Mouse (Mus musculus): ENCODE results near the gene Paf1. TPM values are rescaled to one million over a fixed set of nuclear protein-coding genes. Genes with fewer than 3 reads are reported as not detected.
A peak's percentile ranks its signal among the peaks of the same experiment; 100 is the strongest.

Paf1 gene
- polyA plus RNA-seq, 1 experiment, result 97.0 TPM

DNA sequence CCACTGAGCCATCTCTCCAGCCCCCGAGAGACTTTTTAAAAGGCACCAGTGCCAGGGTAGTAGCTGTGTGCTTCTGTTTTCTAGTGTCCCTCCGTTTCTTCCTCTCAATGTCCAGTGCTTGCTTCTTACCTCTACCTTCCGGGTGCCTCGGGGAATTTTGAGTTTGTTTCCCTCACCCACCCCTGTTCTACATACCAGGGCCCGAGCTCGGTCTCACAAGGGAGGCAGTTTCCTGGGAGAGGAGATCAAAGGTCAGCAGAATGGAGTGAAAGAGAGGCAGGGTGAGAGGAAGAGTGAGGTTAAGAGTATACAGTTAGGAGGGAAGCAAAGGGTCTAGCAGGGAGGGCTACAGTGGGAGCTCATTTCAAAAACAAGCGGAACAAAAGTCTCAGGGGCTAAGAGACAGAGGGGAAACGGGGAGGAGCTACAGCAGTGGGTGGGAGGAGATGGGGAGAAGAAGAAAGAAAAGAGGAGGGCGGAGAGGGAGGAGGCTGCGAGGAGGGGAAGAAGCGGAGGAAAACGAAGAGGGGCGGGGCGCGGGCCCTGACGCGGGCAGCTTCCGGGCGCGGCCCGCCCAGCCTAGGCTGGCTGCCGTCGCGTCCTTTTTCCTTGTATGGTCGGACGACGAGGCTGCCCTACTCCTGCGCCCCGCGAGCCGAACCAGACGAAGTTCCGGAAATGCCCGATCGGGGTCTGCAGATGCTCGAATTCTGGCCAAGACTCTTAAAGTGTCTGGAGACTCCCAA lies 17.4 kb upstream of the Paf1 start:
- H3K27ac ChIP-seq (ENCODE audit: control insufficient read depth, insufficient read depth, low read depth, low read length), result peak overlapping the region; percentile 93
- H3K4me1 ChIP-seq (ENCODE audit: control insufficient read depth, insufficient read depth, low read length), result peaks cover 38% of the 10 kb centered on the region
- H3K27me3 ChIP-seq (ENCODE audit: control insufficient read depth, insufficient read depth, low read length), result no peaks in the 10 kb centered on the region
- peak overlapping the region; percentile 86 for H3K4me3 ChIP-seq (ENCODE audit: control insufficient read depth, low read depth, low read length)
- TF ChIP-seq POLR2A (IDR thresholded peaks at IDR 0.05; ENCODE audit: control insufficient read depth, low read depth, low read length), result peak; percentile 65
- TF ChIP-seq CTCF (IDR thresholded peaks at IDR 0.05; ENCODE audit: control insufficient read depth, insufficient read depth, insufficient replicate concordance, low read depth, low read length), result no peak
- H3K36me3 ChIP-seq (ENCODE audit: control insufficient read depth, insufficient read depth, low read length), result no peaks in the 10 kb centered on the region

DNA sequence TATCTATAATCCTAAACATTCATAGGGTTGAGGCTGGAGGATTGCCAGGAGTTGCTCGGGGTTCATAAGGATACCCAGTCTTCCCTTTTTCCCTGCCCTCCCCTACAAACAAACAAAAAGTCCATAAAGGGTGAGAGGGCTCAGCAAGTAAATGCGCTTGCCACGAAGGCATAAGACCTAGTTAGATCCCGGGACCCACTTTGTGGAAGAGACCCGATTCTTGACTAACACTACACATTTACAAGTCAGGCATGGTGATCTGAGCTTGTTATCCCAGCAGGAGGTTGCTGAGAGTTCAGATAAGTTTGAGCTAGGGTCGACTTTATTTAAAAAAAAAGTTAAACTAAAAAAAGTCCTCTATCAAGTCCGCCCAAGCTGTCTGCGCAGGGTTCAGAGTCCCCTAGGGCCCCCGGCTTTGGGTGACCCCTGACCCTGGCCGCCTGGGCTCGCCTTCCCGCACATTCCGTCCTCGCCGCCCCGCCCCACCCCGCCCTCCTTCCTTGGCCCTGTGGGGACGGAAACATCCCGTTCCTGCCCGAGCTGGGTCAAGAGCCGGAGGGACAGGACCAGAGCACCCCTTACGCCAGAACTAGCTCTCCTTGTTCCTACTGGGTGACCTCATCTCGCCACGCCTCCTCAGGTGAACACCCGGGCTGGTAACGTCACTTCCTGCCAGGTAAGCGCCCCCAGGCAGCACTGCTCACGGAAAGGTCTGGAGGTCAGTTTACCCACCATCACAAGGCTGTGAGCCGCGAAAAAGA lies 16.6 kb upstream of the Paf1 start:
- Histone ChIP-seq H3K4me1 (ENCODE audit: control insufficient read depth, insufficient read depth, low read length) (peaks cover 40% of the 10 kb centered on the region), H3K36me3 (ENCODE audit: control insufficient read depth, insufficient read depth, low read length) (no peaks in the 10 kb centered on the region), H3K27me3 (ENCODE audit: control insufficient read depth, insufficient read depth, low read length) (no peaks in the 10 kb centered on the region), H3K4me3 (ENCODE audit: control insufficient read depth, low read depth, low read length) (peak overlapping the region; percentile 86), H3K27ac (ENCODE audit: control insufficient read depth, insufficient read depth, low read depth, low read length) (peak overlapping the region; percentile 91)
- TF ChIP-seq POLR2A (IDR thresholded peaks at IDR 0.05; ENCODE audit: control insufficient read depth, low read depth, low read length) (peak; percentile 62; the same call in 1 of the 2 replicates), CTCF (IDR thresholded peaks at IDR 0.05; ENCODE audit: control insufficient read depth, insufficient read depth, insufficient replicate concordance, low read depth, low read length) (no peak)

DNA sequence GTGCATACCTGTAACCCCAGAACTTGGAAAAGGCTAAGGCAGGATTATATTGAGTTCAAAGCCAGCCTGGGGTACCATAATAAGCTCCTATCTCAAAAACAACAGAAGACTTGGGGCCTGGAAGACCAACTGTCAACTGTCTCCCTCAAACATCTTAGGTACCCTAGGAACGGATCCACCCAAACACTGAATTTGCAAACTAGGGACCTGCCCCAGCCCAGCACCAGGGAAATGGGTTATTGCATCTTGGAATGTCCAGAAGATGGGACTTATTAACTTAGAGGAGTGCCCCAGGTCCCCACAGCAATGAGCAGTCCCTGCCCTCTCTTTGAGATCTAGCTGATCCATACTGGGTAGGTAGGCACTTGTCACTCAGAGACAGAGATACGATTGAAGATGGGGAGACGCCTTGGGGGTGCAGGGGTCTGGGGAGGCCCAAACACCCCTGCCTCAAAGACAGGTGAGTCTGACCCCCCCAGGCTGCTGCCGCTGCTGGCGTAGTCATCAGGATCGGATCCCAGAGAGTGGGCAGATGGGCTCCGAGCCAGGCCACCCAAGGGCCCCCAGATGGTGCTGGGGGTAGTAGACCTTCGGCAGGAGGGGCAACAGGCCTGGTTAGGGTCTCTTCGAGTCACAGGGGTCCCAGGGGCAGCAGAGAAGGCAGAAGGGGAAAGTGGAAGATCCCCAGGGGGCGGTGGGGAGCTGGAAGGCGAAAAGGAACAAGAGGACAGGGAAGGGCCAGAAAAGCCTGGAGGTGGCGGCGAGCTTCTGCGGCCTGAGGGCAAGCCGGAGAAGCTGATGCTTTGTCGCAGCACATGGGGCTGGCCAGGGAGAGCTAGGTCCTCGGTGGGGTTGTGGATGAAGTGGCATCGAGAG lies 15.3 kb upstream of the Paf1 start:
- peaks cover 42% of the 10 kb centered on the region for H3K4me1 ChIP-seq (ENCODE audit: control insufficient read depth, insufficient read depth, low read length)
- TF ChIP-seq POLR2A (IDR thresholded peaks at IDR 0.05; ENCODE audit: control insufficient read depth, low read depth, low read length) (no peak), CTCF (IDR thresholded peaks at IDR 0.05; ENCODE audit: control insufficient read depth, insufficient read depth, insufficient replicate concordance, low read depth, low read length) (no peak)

DNA sequence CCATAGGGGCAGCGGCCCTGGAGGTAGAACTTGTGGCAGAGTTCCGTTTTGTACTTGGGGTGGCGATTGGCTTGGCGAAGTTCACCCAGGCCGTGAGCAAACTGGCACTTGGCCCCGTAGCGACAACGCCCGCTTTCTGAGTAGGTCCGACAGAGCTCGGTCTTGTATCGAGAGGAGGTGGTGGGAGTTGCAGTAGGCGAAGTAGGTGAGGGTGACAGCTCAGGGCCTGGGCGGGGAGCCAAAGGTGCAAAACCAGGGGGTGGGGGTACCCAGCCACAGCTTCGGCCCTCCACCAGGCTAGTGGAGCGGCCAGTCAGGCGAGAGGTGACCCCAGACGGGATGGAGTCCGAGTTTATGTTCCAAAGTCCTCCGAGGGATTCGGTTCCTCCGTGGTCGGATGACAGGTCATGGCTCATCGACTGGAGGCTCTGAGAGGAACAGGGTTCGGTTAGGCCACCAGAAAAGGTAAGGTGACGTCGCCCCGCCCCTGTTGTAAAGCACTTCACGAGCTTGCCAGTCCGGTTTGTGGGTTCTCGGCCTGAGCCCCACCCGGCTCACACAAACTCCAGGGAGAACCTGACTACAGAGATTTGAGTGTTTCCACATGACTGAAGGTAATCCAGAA lies 14.6 kb upstream of the Paf1 start:
- Histone ChIP-seq H3K27me3 (ENCODE audit: control insufficient read depth, insufficient read depth, low read length) (no peaks in the 10 kb centered on the region), H3K36me3 (ENCODE audit: control insufficient read depth, insufficient read depth, low read length) (no peaks in the 10 kb centered on the region), H3K4me3 (ENCODE audit: control insufficient read depth, low read depth, low read length) (peak overlapping the region; percentile 86), H3K27ac (ENCODE audit: control insufficient read depth, insufficient read depth, low read depth, low read length) (peak overlapping the region; percentile 91), H3K4me1 (ENCODE audit: control insufficient read depth, insufficient read depth, low read length) (peaks cover 49% of the 10 kb centered on the region)
- TF ChIP-seq POLR2A (IDR thresholded peaks at IDR 0.05; ENCODE audit: control insufficient read depth, low read depth, low read length), result peak; percentile 7; the same call in 1 of the 2 replicates
- TF ChIP-seq CTCF (IDR thresholded peaks at IDR 0.05; ENCODE audit: control insufficient read depth, insufficient read depth, insufficient replicate concordance, low read depth, low read length), result no peak

More for the DNA sequence above, 15.3 kb upstream of the Paf1 start:
- Histone ChIP-seq H3K27me3 (ENCODE audit: control insufficient read depth, insufficient read depth, low read length) (no peaks in the 10 kb centered on the region), H3K4me3 (ENCODE audit: control insufficient read depth, low read depth, low read length) (peak overlapping the region; percentile 86), H3K36me3 (ENCODE audit: control insufficient read depth, insufficient read depth, low read length) (no peaks in the 10 kb centered on the region), H3K27ac (ENCODE audit: control insufficient read depth, insufficient read depth, low read depth, low read length) (peak overlapping the region; percentile 65; the same call in 1 of the 2 replicates)

DNA sequence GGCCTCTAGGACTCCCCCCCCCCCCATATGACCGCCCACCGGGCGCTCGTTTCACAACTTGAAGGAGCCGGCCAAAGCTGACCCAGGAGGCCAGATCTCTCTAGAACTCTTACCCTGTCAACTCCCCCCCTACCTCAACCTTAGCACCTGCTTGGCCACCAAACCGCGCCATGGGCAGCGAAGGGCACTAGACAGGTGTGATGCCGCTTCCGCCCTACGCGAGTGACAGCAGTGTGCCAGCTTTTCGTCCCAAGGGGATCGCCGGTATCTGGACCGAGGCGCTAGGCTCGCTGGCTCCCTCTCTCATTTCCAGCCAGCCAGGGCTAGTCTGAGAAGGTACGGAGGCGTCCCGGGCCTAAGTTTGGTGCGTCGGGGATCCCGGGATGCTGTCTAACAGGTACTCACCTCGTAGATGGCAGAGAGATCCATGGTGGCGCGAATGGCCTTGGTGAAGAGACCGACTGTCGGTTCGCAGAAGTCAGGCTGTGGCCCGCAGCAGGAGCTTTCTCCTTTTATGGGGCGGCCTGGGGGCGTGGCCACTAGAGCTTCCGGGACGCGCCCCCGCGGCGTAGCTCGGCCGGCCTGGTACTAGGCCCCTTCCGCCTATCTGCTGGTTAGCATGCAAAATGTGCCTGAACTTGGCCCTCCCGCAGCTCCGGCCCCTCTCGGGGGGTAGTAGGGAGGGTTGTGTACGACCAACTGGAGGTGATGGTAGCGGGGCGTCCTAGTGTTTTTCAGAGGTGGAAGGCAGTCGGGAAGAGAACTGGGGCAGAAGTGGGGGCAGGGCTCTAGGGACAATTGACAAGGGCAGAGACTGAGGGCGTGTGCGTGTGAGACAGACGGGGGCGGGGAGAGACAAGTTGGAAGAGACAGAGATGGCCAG lies 13.7 kb upstream of the Paf1 start:
- no peaks in the 10 kb centered on the region for H3K27me3 ChIP-seq (ENCODE audit: control insufficient read depth, insufficient read depth, low read length)
- no peaks in the 10 kb centered on the region for H3K36me3 ChIP-seq (ENCODE audit: control insufficient read depth, insufficient read depth, low read length)
- peak overlapping the region; percentile 91 for H3K27ac ChIP-seq (ENCODE audit: control insufficient read depth, insufficient read depth, low read depth, low read length)
- H3K4me1 ChIP-seq (ENCODE audit: control insufficient read depth, insufficient read depth, low read length), result peaks cover 51% of the 10 kb centered on the region
- TF ChIP-seq CTCF (IDR thresholded peaks at IDR 0.05; ENCODE audit: control insufficient read depth, insufficient read depth, insufficient replicate concordance, low read depth, low read length), result no peak
- peak; percentile 96 for TF ChIP-seq POLR2A (IDR thresholded peaks at IDR 0.05; ENCODE audit: control insufficient read depth, low read depth, low read length)
- H3K4me3 ChIP-seq (ENCODE audit: control insufficient read depth, low read depth, low read length), result peak overlapping the region; percentile 86
